Mouse (Mus musculus): ENCODE data around the gene Pogk.
A peak's percentile ranks its signal among the peaks of the same experiment; 100 is the strongest.

The Pogk gene

GRCm38 (mm10) chr1:166409701-166410220, at the start of gene Pogk:
Pogk (minus strand) TSS chr1:166409863.
- peak; percentile 83 to 85 for DNase-seq

- DNase-seq, result no peak
Measured at GRCm38 (mm10) chr1:166441992-166442391, 32.3 kb upstream of the Pogk start.

DNA sequence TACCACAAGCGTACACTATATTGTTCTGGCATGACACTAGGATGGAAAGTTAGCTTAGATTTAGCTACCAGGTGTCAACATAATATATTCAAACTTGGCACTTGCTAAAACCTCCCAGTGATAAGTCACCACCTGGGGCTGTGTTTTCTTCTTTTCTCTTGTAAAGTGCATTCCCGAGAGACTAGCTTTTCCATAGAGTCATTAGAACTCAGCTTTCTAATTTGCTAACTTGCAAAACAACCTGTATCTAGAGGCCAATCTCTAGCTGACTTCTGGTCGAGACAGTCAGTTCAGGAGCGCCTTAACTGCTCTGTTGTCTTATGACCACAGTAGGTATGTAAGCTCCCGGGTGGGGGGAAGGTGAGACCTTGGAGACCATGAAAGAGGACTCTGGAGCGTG, 29.8 kb upstream of the Pogk start:
- no peak for DNase-seq

DNA sequence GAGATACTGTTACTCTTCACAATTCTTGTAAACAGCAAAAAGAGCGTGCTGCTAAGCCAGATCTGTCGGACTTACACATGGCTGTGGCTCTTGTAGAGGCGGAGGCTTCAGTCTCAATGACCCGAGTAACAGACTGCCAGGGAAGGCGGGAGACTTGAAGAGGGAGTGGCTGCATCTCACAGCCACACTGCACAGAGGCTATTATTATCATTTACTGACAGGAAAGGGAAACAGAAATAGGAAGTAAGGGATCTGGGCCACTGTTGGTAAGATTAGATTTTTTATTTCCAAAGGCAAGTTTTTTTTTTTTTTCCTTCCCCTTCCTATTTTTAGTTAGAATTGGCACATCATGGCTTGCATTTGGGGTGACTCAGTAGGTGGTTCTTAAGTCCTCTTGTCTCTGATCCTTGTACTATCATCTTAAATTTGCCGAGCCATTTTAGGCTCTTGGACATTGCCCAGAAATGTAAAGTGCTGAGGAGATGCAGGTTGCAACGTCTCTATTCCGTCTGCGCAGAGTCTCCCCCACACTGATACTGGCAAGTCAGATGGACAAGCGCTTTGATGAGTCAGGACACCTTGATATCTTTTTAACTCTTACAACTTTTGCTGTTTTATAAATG, 20.3 kb upstream of the Pogk start:
- DNase-seq, result peak in 1 of 2 experiments; percentile 20

DNA sequence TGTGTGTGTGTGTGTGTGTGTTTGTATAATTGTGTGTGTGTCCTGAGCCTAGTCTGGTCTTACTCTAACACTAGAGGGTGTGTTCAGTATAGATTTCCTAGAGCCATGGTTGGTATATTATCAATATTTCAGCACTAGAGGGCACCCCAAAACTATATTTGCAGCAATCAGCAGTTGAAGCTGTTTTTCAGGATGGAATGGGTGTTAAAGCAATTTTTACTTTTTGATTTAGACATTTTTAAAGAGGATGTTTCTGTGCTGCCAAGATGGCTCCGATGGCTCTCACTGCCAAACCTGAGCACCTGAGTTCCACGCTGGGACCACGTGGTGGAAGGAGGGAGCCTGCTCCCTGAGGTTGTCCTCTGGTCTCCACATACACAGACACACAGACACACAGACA, 19.4 kb upstream of the Pogk start:
- DNase-seq, result no peak

DNA sequence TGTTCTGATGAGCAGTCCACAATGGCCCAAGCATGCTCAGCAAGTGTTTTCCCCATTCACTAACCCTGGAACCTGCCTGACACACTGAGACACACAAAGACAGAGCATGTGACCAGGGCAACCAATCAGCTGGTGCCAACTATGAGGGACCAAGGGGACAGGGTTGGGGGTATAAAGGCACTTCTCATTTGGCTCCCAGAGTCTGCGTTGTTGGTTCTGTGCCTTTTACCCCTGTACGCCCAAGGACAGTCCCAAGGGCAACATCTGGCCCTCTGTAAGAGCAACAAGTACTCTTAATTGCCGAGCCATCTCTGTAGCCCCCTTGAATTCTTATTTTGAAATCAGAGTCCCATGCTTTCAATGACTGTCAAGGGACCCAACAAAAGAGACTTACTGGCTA, 2.6 kb upstream of the Pogk start:
- no peak for DNase-seq

DNA sequence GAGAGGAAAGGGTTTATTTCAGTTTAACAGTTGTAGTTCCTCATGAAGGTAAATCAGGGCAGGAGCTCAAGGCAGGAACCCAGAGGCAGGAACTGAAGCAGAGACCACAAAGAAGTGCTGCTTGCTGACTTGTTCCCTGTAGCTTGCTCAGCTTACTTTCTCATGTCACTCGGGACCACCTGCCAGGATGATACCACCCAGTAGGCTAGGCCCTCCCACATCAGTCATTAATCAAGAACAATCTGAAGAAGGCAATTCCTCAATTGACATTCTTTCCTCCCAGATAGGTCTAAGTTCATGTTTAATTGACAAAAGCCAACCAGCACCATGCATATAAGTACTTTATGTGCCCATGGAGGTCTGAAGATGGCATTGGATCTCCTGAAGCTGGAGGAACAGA, 1.9 kb upstream of the Pogk start:
- no peak for DNase-seq

GRCm38 (mm10) chr1:166409177-166409700, 424 bp downstream of the Pogk start:
- peak in 1 of 2 experiments; percentile 68 for DNase-seq

GRCm38 (mm10) chr1:166403846-166404245, 5.8 kb downstream of the Pogk start:
- DNase-seq, result no peak

- DNase-seq, result no peak
Measured at GRCm38 (mm10) chr1:166402003-166402402, 7.7 kb downstream of the Pogk start.

DNA sequence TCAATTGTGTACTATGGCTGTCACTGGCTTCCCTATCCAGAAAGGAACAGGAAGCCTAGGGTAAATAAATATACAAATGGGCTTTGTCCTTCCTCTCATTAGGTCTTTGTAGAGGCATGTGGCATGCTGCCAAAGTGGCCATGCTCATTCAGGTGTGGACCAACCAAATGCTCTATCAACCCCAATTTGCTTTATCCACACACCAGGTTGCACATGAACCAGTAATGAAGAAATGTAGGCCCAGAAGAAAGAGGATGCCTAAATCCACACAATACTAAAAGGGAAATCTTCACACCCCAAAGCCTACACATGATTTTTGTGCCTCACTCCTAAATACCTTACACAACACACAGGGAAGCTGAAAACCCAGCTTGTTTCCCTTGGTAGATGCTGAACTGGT, 8.2 kb downstream of the Pogk start:
- peak in 1 of 2 experiments; percentile 38 for DNase-seq

GRCm38 (mm10) chr1:166396381-166396780, 13.3 kb downstream of the Pogk start:
- DNase-seq, result no peak

GRCm38 (mm10) chr1:166395661-166396060, 14.0 kb downstream of the Pogk start:
- no peak for DNase-seq

DNA sequence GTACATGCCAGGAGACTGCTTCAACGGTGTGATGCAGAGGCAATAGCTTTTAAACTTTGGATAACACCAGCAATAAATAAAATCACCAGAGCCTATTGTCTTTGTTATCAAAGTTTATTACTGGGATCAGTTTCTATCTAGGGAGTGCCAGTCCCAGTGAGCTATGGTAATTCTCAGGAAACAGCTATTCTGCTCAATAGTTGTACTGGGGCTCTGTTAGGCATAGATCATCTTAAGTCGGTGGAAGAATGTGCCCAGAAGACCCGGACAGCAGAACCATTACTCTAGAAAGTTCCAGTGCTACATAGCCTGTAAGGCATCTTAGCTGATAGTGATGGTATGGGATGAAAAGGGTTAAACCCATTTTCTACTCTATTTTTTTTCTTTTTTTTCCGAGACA, 14.9 kb downstream of the Pogk start:
- no peak for DNase-seq

DNA sequence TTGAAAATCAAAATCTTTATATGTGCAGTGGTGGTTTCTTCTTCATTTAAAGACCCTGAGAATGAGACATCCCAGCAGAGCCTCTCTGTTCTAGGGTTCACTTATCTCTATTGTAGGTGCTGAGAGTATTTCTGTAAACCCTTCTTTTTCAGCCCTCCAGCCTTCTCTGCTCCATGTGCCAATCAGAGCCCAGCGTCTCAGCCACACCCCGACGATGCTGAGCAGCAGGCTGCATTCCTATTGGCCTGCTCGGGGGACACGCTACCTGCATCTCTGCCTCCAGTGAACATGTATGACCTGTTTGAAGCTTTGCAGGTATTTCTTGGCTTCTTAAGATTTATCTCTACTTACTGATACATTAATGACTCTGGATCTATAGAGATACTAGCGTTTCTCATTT, 18.0 kb downstream of the Pogk start:
- no peak for DNase-seq

DNA sequence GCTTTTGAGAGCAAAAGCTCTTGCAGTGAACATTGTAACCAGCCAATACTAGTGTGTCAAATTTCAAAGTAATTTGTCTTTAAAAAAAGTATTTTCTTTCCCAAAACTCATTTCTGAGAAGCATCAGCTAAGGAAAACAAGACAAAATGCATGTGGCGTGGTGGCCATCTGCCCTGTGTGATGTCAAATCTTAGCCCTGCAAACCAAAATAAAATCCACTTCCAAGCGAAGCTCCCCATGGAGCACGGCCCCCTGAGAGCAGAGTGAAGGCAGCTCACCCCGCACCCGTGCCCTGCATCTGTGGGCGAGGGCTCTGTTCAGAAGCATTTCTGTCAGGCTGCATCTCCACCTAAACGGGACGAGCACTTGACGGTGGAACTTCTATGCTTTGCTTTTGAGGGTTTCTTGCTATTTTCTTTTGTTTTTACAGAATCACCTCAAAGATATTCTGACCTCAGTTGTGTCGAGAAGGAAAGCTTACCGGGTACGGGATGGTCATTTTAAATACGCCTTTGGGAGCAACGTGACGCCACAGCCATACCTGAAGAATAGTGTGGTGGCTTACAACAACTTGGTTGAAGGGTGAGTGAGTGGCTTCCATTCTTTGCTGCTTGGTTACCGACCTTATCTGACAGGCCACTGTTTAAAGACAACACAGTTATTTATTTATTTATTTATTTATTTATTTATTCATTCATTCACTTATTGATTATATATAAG, 20.1 kb downstream of the Pogk start:
- no peak for DNase-seq

GRCm38 (mm10) chr1:166388511-166388910, 21.2 kb downstream of the Pogk start:
- peak in 1 of 2 experiments; percentile 24 for DNase-seq

GRCm38 (mm10) chr1:166385431-166385830, 24.2 kb downstream of the Pogk start:
- no peak for DNase-seq

- no peak for DNase-seq
Measured at GRCm38 (mm10) chr1:166384614-166385013, 25.0 kb downstream of the Pogk start.

DNA sequence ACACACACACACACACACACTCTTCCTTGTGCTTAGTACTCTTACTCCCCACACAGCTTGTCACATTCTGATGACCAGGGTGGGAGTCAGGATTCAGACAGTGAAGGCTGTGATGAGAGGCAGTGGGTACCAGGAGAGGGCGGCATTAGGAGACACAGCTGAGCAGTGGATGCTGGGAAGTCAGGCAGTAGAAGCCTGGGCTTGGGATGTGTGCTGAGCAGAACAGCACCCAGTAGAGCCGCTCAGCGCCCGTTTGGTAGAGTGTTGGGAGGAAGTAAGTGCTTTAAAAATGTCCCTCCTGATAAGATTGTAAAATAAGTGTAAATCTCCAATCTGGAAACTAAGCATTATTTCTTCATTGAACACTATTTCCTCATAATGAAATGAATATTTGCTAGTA, 27.0 kb downstream of the Pogk start:
- no peak for DNase-seq

DNA sequence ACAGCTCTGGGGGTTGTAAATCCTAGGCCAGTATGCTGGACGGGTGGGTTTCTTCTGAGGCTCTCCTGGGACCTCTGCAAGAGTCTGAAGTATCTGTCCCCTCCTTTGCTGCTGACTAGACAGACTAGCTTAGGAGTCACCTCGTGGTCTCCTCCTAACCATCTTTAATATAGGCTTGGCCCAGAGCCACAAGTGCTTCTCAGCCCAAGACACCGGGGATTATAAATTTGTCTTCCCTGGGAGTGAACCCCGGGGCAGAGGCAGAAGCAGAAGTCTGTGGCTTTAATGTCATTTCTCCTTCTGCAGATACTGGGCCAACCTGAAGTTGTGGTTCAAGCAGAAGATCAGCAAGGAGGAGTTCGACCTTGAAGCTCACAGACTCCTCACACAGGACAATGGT, 27.8 kb downstream of the Pogk start:
- no peak for DNase-seq

- DNase-seq, result no peak
Measured at GRCm38 (mm10) chr1:166381336-166381735, 28.3 kb downstream of the Pogk start.

DNA sequence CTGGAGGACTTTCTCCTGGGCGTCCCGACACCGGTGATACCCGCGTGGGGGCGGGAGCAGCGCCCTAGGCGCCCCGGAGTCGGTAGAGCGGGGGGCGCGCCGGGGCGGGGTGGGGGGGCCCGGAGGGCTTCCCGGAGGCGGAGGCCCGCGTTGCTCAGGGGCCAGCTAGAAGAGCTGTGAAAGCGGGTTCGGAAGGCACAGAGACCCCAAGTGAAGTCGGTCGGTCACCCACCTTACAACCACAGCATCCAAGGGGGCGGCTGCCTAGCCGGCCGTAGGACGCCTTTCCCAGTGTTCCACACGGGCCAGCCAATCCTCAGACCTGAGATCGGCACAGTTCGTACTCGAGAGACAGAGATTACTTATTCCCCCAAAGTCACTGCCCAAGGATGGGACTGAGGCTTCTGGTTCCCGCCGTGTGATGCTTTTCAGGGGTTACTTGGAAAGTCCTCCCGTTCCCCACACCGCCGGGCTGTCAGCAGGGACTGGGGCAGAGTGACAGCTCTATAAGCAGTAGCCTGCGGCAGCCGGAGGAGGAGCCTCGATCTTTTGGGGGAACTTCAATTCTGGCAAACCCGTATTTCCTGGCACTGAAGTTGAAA, 29.9 kb downstream of the Pogk start:
- peak; percentile 69 to 74 for DNase-seq

Measured in lung, postnatal 4 days (tissue).